Mouse (Mus musculus): ENCODE data around the gene Arf6. TPM values are rescaled to one million over a fixed set of nuclear protein-coding genes. Genes with fewer than 3 reads are reported as not detected.
"Not testable (repeated sequence)": the region's sequence is repeated elsewhere in the genome, so short reads cannot be mapped to it uniquely, and the experiment has no call there.

The Arf6 gene
- polyA plus RNA-seq, 1 experiment from 2014 or later, result 28.3 TPM

DNA sequence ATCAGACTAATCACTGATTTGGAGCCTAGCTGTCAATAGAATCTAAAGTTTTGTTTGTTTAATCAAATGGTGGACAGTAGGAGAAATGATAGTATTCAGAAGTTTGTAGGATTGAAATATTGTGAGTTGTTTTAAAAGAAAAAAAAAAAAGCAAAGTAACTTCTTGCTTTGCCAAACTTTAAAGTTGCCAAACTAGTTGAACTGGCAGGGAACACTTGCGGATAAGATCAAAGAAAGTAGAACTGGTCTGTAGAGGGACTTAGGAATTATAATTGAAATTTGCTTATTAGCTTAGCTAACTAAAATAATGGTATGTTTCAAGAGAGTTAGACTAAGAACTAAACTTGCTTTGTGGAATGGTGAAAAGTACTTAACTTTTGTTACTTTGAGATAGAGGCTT, 5.2 kb downstream of the Arf6 start:
- H3K4me1 ChIP-seq, result peaks cover 22% of the 10 kb centered on the region
- no peaks in the 10 kb centered on the region for H3K27me3 ChIP-seq (replicated peaks)
- H3K27ac ChIP-seq (replicated peaks), result no peak overlapping the region
- WGBS, result 98% methylated on average over 1 of the region's 1 CpGs
- H3K4me2 ChIP-seq, result no peak overlapping the region
- no peak overlapping the region for H3K9ac ChIP-seq (replicated peaks)
- no peaks in the 10 kb centered on the region for H3K36me3 ChIP-seq
- no peak overlapping the region for H3K4me3 ChIP-seq (replicated peaks)
- no peaks in the 10 kb centered on the region for H3K9me3 ChIP-seq (replicated peaks)
- ATAC-seq (ENCODE audit: low FRiP score), result no peak

- WGBS, result 96% methylated on average over 6 of the region's 6 CpGs
- H3K4me1 ChIP-seq, result peaks cover 22% of the 10 kb centered on the region
- not testable (repeated sequence) for H3K9ac ChIP-seq (replicated peaks)
These were observed 5.7 kb downstream of the Arf6 start for GRCm38 (mm10) chr12:69377636-69378035.

DNA sequence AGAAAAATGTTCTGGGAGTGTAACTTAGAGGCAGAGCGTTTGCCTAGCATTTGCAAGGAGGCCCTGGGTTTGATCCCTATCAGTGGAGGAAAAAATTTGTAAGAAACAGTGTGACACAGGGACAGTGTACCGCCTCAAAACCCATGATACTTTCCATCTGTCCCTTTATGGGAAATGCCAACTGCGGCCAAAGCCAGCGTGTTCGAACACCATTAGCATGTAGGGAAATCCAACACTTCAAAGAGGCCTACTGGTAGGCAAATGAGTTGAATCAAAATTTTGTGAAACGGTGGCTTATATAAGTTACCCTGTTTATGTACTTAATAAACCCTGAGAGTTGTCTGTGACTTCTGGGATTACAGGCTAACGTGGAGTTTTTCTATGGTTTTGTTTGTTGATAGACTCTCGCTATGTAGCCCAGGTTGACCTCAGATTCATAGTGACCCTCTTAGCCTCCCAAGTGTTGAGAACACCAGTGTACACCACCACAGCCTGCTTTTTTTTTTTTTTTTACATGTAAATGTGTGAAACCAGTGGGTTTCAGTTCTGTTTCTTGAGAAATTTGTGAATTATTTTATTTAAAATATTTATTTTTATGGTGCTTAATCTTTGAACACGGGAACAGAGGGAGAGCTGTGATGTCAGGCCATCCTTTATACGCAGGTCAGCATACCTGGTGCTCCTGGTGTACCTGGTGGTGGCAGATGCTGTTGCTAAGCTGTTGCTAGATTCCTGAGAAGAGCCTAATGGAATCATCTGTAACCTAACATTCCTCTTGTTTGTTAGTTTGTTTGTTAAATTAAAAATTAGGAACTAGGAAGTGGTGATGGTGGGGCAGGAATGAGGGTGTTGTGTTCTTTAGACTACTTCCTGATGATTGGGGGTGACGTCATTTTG, 6.9 kb downstream of the Arf6 start:
- Histone ChIP-seq H3K4me2 (no peak overlapping the region), H3K27ac (replicated peaks) (no peak overlapping the region), H3K9ac (replicated peaks) (no peak overlapping the region), H3K9me3 (replicated peaks) (no peaks in the 10 kb centered on the region), H3K4me3 (replicated peaks) (no peak overlapping the region), H3K27me3 (replicated peaks) (no peaks in the 10 kb centered on the region), H3K36me3 (no peaks in the 10 kb centered on the region), H3K4me1 (peaks cover 11% of the 10 kb centered on the region)
- WGBS, result 92% methylated on average over 11 of the region's 11 CpGs
- no peak for ATAC-seq (ENCODE audit: low FRiP score)

More at GRCm38 (mm10) chr12:69377636-69378035, 5.7 kb downstream of the Arf6 start:
- not testable (repeated sequence) for H3K36me3 ChIP-seq; ATAC-seq (ENCODE audit: low FRiP score); H3K27ac ChIP-seq (replicated peaks); H3K4me3 ChIP-seq (replicated peaks); H3K4me2 ChIP-seq; H3K9me3 ChIP-seq (replicated peaks); H3K27me3 ChIP-seq (replicated peaks)

DNA sequence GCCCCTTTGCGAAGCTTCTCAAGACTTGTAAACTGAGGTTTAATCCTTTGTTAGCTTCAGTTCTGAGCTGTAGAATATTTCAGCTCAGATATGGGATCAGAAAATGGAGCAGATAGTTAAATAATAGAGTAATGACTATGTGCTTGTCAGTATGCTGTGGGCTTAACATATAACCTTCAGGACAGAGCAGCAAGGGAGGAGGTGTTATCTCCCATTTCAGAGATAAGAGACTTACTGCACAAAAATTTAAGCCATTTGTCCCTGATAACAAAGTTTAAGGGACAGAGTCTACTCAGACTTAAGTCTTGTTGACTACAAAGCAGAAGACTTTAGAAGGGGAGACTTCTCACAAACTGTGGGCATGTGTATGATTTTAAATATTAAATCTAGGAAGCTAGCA, 10.9 kb downstream of the Arf6 start:
- H3K9me3 ChIP-seq (replicated peaks), result no peaks in the 10 kb centered on the region
- no peak overlapping the region for H3K9ac ChIP-seq (replicated peaks)
- no peaks in the 10 kb centered on the region for H3K36me3 ChIP-seq
- no peaks in the 10 kb centered on the region for H3K27me3 ChIP-seq (replicated peaks)
- no peak overlapping the region for H3K27ac ChIP-seq (replicated peaks)
- 93% methylated on average over 1 of the region's 1 CpGs for WGBS
- H3K4me2 ChIP-seq, result no peak overlapping the region
- no peak overlapping the region for H3K4me3 ChIP-seq (replicated peaks)
- no peak for ATAC-seq (ENCODE audit: low FRiP score)
- H3K4me1 ChIP-seq, result no peaks in the 10 kb centered on the region

DNA sequence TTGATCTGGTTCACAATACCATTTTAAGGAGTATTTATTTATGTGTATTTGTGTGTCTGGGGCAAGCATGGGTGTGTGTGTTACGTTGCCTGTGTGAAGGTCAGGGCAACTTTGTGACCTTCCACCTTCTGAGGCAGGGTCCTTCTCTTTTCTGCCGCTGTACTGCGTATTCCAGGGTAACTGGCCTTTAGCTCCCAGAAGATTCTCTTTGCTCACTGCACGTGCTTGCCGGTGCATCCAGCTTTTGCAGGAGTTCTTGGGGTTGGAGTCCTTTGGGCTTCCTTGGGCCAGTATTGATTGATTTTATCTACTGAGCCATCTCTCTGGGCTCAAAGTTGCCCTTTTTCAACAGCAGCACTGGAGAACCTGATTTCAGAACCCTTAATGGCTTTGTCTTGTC, 12.7 kb downstream of the Arf6 start:
- H3K9me3 ChIP-seq (replicated peaks), result no peaks in the 10 kb centered on the region
- 96% methylated on average over 5 of the region's 5 CpGs for WGBS
- no peaks in the 10 kb centered on the region for H3K27me3 ChIP-seq (replicated peaks)
- no peak overlapping the region for H3K9ac ChIP-seq (replicated peaks)
- no peak for ATAC-seq (ENCODE audit: low FRiP score)
- no peaks in the 10 kb centered on the region for H3K4me1 ChIP-seq
- H3K4me3 ChIP-seq (replicated peaks), result no peak overlapping the region
- no peaks in the 10 kb centered on the region for H3K36me3 ChIP-seq
- H3K4me2 ChIP-seq, result no peak overlapping the region
- H3K27ac ChIP-seq (replicated peaks), result no peak overlapping the region

GRCm38 (mm10) chr12:69385542-69386280, 13.8 kb downstream of the Arf6 start:
- H3K4me3 ChIP-seq (replicated peaks), result no peak overlapping the region
- H3K9ac ChIP-seq (replicated peaks), result no peak overlapping the region
- no peaks in the 10 kb centered on the region for H3K9me3 ChIP-seq (replicated peaks)
- H3K27me3 ChIP-seq (replicated peaks), result no peaks in the 10 kb centered on the region
- WGBS, result 81% methylated on average over 6 of the region's 6 CpGs
- H3K36me3 ChIP-seq, result no peaks in the 10 kb centered on the region
- H3K27ac ChIP-seq (replicated peaks), result no peak overlapping the region
- no peaks in the 10 kb centered on the region for H3K4me1 ChIP-seq
- no peak for ATAC-seq (ENCODE audit: low FRiP score)
- no peak overlapping the region for H3K4me2 ChIP-seq

DNA sequence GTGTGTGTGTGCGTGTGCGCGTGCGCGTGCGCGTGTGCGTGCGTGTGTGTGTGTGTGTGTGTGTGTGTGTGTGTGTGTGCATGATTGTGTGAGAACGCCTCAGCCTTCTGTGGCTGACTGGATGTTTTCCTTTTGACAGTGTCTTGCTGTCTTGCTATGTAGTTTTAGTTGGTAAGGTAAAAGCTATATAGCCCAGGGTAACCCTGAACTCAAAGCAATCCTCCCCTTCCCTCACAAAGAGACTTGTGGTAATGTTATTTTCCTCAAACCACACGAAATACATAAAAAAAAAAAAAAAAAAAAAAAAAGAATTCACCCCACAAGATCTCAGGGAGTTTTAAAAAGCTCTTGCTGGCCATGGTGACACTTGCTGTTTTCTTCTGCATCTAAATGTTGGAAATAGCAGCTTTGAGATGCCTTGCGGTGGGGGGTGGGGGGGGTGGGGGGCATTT, 14.4 kb downstream of the Arf6 start:
- WGBS, result 70% methylated on average over 11 of the region's 12 CpGs
- H3K9ac ChIP-seq (replicated peaks); H3K27me3 ChIP-seq (replicated peaks); H3K27ac ChIP-seq (replicated peaks); ATAC-seq (ENCODE audit: low FRiP score); H3K36me3 ChIP-seq; H3K9me3 ChIP-seq (replicated peaks); H3K4me3 ChIP-seq (replicated peaks); H3K4me2 ChIP-seq; H3K4me1 ChIP-seq: not testable (repeated sequence)

DNA sequence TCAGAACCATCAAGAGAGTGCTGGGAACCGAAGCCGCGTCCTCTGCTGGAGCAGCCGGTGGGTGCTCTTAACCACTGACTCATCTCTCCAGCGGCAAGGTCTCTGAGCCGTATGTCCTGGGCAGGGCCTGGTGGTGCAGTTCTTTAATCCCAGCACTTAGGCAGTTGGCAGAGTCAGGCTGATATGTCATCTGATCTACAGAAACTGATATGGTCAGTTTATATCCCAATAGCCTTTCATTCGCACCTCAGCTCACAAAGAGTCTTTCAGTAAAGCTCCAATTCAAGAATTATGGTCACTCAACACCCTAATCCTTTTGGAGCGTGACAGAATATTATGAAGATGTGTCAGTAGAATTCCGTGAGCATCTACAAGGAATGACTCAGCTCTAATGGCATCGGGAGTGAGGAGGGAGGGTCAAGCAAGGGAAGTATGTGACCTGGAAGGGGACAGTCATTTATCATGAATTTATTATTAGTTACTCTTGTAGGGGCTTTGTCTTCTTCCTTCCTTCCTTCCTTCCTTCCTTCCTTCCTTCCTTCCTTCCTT, 16.4 kb downstream of the Arf6 start:
- no peak overlapping the region for H3K9ac ChIP-seq (replicated peaks)
- no peaks in the 10 kb centered on the region for H3K36me3 ChIP-seq
- no peaks in the 10 kb centered on the region for H3K9me3 ChIP-seq (replicated peaks)
- ATAC-seq (ENCODE audit: low FRiP score), result no peak
- WGBS, result 96% methylated on average over 10 of the region's 10 CpGs
- H3K4me2 ChIP-seq, result no peak overlapping the region
- H3K27me3 ChIP-seq (replicated peaks), result no peaks in the 10 kb centered on the region
- H3K4me1 ChIP-seq, result no peaks in the 10 kb centered on the region
- H3K4me3 ChIP-seq (replicated peaks), result no peak overlapping the region
- no peak overlapping the region for H3K27ac ChIP-seq (replicated peaks)

DNA sequence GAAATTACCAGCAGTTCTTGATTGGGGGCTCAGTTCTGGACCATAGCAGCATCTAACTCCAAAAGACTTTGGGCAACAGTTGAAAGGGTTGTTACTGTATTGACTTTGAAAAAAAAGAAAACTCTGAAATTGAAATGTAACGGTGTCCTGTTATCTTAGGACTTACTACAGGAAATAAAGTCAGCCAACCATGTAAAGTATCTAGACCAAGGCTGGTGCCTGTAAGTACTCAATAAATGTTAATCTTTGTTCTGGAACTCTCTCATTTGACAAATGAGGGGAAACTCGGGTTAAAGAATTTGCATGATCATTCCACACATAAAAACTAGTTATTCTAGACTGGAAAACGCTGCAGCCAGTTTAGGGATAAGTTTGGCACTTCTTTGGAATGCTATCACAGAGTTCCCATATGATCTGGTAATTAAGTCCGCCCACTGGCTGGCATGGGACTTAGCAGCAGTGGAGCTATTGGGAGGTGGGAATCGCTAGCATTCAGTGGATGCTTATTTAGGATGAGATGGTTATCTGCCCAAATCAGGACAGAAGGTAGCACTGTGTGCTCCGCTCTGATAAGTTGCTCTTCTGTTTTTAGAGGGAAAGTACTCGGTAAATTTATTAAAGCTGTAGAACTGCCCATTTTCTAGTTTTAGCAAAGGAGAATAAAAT, 17.5 kb downstream of the Arf6 start:
- no peak for ATAC-seq (ENCODE audit: low FRiP score)
- WGBS, result 71% methylated on average over 7 of the region's 7 CpGs

DNA sequence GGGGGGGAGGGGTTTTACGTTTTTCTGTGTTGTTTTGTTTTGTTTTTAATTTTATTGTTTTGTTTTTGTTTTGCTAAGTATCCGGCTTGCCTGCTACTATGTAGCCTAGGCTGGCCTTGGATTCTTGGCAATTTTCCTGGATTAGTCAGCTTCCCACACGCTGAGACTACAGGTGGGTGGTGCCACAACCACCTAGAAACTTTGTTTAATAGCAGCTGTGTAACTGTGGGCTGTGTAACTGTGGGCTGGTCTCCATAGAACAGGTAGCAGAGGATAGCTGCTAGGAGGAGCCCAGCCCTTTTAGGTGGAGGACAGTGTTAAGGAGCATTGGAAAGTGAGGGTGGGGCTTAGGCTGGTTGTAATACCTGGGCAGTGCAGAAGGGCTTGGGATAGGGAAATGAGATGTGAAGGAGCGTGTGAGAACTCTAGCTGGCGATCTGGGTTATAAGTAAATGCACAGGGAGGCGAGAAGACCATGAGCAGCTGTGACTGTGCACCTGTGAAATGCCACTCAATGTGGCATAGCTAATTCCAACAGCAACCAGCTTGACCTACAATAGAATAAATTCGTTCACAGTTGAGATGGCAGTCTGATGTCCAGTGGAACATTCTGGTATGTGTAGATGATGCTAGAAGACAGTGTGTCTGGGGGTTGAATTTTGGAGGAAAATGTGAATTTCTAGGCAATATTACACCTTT, 18.2 kb downstream of the Arf6 start:
- no peak for ATAC-seq (ENCODE audit: low FRiP score)
- H3K9me3 ChIP-seq (replicated peaks), result no peaks in the 10 kb centered on the region

More for the DNA sequence above, 17.5 kb downstream of the Arf6 start:
- H3K4me3 ChIP-seq (replicated peaks), result no peak overlapping the region
- no peak overlapping the region for H3K27ac ChIP-seq (replicated peaks)
- no peaks in the 10 kb centered on the region for H3K27me3 ChIP-seq (replicated peaks)
- H3K9me3 ChIP-seq (replicated peaks), result no peaks in the 10 kb centered on the region
- H3K4me1 ChIP-seq, result no peaks in the 10 kb centered on the region
- no peak overlapping the region for H3K4me2 ChIP-seq
- no peak overlapping the region for H3K9ac ChIP-seq (replicated peaks)
- H3K36me3 ChIP-seq, result no peaks in the 10 kb centered on the region

DNA sequence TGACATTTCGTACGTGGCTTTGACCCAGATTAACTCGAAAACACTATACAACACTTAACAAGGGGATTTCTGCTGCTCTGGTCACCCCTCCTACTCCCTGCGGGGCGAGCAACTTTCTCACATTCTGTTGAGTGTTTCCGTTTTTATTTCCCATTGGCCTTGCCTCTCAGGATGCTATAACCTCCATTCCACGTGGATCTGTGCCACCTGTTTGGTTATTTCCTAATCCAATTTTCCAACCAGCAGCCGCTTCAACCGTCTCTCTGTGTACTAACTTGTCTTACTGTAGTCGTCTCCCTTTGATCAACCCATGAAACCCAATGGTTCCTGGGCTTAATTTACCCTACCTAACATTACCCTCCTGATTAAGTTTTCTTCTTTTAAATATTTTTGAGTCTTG, 21.1 kb downstream of the Arf6 start:
- WGBS, result 84% methylated on average over 10 of the region's 10 CpGs
- Histone ChIP-seq H3K4me2 (no peak overlapping the region), H3K27ac (replicated peaks) (no peak overlapping the region), H3K4me1 (no peaks in the 10 kb centered on the region), H3K27me3 (replicated peaks) (no peaks in the 10 kb centered on the region), H3K9me3 (replicated peaks) (no peaks in the 10 kb centered on the region), H3K4me3 (replicated peaks) (no peak overlapping the region), H3K9ac (replicated peaks) (no peak overlapping the region), H3K36me3 (no peaks in the 10 kb centered on the region)
- ATAC-seq (ENCODE audit: low FRiP score), result no peak

More for the DNA sequence above, 18.2 kb downstream of the Arf6 start:
- Histone ChIP-seq H3K4me3 (replicated peaks) (no peak overlapping the region), H3K27me3 (replicated peaks) (no peaks in the 10 kb centered on the region), H3K36me3 (no peaks in the 10 kb centered on the region), H3K4me2 (no peak overlapping the region), H3K4me1 (no peaks in the 10 kb centered on the region), H3K27ac (replicated peaks) (no peak overlapping the region), H3K9ac (replicated peaks) (no peak overlapping the region)
- 87% methylated on average over 7 of the region's 7 CpGs for WGBS
